Mouse (Mus musculus) right cerebral cortex, postnatal 36 days (tissue): ENCODE results near the gene Smad9.
A peak's percentile ranks its signal among the peaks of the same experiment; 100 is the strongest.

ENCODE experiments used
- DNase-seq, 2 experiments: peaks; one replicate each; pipeline ENCODE4 v3.0.0; 2022; ENCODE audit warnings: low spot score in 2 of 2, mixed read lengths in 1 of 2

Gene Smad9

DNA sequence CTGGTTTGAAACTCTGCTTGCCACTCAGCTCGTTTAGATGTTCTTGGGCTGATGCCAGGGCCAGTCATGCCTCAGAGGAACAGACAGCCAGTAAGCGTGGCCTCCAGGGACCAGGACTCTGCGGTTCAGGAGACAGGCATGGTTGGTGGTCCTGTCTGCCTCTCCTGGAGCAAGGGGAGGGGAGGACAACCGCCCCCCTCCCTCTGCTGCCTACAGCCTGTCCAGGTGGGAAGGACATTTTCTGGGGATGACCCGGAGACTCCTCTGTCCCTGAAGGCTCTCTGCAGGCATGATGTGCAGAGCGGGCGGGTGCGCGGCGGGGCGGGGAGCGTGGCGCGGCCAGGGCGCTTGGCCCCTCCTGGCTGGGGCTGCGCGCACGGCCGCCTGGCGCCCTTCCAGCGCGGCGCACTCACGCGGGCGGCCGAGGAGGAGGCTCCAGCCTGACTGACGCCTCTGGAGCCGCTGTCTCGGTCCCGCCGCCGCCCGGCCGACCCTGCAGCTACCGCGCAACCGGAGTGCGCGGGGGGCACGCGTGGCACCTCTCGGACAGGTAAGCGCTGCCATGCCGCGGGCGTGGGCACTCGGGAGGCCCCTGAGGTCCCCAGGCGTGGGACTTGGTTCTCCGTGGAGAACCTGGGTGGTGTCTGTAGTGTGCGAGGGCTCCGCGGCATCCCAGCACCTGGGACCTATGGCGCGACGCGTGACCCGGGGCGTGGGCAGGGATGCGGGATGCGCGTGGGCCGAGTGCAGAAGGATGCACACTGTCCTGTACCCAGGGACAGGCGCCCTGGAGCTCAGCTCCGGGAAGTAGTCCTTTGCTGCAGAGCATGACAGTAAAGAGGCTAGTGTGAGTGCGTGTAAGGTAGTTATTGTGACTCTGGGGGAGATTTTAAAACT is at the start of gene Smad9:
TSS of gene Smad9 (plus strand) at position 438 of the 897 bp plus-strand sequence.
- DNase-seq: peak; percentile 46 to 49

DNA sequence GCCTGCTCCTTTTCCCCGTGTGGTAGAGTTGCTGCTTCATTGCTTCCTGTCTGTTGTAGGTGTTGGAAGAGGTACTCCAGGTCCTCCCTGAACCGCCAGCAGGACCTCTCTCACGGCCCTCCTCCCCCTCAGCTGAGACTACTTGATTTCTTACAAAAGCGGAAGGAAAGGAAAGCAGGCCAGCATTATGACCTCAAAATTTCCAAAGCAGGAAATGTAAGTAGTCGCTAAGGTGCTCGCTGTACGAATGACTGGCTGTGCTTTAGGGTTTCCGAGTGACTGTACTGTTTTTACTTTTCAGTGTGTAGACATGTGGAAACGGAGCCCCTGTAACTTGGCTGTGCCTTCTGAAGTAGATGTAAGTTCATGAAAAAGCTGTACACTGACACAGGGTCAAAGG is 46.4 kb upstream of the Smad9 start:
- no peak for DNase-seq

DNA sequence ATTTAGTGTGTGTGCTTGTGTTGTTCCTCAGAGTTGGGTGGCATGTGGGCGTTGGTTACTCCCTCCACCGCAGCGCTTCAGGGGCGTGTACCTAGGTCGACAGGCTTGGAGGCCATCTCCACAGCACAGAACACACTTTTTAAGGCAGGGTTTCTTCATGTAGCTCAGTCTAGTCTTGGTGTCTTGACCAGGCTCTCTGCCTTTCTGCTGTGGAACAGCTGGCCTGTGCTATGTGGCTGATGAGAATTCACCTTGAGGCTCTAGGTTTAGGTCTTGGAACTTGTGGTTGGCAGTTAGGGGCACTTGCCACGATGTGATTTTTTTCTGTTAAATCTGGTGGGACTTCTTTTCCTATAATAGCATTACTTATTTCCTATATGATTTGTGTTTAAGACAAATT is 41.1 kb upstream of the Smad9 start, which contains the start of gene Gm21958:
TSS of gene Gm21958 (minus strand) at position 101 of the 400 bp plus-strand sequence.
- DNase-seq: no peak

DNA sequence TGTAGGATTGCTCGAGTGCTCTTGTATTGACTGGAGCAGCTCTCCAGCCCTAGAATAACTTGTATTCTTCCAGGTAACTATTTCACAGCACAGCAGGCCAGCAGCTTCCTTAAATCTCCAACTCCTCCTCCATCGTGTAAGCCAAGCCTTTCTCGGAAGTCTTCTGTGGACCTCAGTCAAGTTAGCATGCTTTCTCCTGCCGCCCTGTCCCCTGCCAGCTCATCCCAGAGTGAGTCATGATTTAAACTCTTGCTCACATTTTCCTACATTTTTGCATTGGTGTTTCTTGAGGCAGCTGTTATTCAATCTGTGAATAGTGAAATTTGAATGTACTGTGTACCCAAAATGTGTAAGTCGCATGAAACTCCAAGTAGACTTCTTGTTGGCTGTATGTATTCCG is 39.9 kb upstream of the Smad9 start:
- DNase-seq: peak; percentile 39 to 55

DNA sequence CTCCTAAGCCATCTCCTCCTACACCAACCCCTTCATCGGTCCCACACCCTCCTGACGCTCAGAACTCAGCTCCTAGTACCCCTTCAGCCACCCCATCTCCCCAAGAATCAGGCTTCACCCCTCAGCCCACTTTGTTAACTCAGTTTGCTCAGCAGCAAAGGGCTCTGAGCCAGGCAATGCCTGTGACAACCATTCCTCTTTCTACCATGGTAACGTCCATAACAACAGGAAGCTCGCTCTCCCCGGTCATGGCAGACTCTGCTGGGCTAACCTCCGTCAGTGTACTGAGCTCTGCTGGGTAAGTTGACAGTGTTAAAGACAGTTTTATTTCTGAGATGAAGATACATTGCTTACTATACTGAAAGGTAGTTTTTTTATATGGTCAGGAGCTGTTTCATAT is 38.0 kb upstream of the Smad9 start:
- no peak for DNase-seq

DNA sequence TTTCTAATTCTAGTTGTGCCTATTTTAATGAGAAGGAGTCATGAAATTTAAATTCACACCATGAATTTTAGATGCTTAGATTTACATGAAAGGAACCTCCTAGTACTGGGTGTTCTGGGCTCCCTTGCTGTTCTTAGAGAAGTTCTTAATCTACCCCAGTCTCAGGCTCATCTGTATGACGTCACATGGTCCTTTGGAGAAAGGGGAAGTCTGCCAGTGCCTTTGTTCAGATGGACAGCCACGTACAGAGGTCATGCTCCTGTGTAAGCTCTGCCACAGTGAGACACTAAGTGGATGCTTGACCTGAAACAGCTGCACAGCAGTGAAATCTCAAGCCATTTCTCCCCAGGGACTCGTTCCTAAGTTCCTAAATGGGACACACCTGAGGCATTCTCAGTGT is 36.4 kb upstream of the Smad9 start:
- DNase-seq: no peak

DNA sequence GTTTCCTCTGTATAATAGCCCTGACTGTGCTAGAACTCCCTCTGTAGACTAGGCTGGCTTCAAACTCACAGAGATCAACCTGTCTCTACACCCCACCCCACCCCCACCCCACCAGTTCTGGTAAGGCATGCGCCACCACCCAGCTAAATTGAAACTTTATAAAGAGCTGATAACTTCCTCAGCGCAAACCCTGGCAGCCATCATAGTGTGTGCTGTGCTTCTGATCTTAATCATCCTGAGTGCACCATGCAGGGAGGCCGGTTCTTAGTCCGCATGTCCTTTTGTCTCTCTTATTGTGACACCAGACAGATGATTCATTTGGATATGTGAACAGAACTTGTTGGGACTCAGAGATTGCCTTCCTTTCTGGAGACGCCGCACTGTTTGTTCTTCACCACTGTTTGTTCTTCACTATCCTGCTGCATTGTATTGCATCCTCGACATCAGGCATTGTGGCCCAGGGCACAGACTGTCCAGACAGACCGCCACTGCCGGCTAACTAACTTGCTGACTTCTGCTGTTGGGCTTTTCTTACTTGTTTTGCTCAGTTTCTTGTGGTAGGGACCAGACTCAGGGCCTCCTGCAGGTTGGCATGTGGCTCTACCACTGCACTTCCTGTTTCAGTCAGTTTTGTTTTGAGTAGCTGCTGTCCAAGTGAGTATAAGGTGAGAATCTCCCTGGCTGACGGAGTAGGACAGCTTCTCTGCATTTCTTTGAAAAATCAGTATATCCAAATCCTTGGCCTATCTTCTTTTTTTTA is 31.5 kb upstream of the Smad9 start:
- no peak for DNase-seq

DNA sequence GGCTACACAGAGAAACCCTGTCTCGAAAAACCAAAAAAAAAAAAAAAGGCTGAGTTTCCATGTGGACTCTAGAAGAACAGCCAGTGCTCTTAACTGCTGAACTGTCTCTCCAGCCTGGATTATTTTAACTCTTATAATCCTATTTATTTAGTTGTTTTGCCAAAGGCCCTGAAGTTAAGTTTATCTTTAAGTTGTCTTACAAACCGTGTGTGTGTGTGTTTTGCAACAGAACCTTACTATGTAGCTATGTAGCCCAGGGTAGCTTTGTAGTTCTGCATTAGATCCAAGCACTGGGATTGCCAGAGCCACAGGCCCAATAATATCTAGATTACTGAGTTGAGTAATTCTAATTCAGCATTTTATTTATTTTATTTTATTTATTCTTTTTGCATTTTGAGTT is 30.0 kb upstream of the Smad9 start:
- no peak for DNase-seq

DNA sequence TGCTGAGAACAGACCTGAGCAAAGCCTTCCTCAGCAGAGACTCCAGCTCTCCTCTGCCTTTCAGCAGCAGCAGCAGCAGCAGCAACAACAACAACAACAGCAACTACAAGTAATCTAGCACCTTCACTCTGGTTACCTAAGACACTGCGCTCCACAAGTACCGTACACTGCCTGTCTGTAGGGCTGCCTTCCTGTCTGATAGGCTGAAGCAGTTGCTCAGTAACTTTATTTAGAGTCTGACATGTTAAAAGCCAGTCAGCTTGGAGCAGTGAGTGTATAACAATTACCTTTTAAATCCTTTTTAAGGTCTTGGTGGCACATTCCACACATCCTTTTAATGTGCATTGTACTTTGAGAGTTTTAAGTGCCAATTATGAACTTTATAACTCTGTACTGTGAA is 27.8 kb upstream of the Smad9 start:
- DNase-seq: no peak

DNA sequence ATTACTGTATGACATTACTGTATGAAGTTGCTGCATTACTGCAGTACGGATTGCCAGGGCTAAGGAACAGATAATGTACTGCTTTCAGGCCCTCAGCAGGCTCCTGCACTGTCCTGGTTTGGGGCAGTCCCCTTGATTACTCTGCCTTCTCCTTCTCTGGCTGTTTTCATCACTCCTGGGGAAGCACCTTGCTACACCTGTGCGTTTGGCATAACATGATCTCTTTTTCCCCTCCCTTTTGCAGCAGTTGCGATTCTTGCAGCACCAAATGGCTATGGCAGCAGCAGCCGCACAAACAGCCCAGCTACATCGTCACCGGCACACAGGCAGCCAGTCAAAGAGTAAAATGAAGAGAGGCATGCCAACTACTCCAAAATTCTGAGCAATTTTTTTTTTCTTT is 27.3 kb upstream of the Smad9 start:
- DNase-seq: no peak

DNA sequence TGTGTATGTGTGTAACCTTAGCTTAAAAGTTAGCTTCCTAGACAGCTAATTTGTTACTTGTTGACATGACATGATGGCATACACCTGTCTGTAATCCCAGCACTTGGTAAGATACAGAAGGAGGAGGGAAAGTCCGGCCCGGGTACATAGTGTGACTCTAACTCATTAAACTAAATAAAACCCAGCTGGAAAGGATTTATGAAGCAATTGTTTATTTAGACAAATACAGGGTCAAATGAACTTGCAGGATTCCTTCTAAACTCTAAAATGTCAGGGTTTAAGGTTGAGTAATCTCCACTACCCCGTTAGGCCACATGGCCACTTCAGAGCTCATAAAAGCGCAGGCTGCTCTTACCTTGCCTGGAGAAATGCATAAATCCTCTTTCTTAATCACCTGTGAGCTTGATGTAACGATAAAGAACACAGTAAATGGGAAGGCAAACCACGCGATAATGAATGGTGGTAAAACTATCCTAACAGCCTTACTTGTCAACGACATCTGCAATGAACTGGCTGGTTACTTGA is 23.7 kb upstream of the Smad9 start:
- no peak for DNase-seq

DNA sequence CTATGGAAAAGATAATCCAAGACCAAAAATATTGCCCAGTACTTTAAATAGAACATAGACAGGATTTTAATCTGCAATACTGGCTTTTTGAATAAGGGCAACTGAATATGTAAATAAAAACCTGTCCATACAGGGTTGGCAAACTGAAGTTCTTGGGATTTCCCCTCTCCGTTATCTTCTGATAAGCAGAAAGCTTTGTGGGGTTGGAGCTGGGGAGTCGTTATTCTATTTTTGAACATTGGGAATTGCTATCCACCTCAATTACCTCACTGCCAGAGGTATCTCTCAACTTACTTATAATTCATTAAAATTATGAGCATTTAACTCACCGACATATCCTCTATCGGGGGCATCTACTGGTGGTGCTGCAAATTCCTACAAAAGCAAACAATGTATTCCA is 23.0 kb upstream of the Smad9 start:
- no peak for DNase-seq

DNA sequence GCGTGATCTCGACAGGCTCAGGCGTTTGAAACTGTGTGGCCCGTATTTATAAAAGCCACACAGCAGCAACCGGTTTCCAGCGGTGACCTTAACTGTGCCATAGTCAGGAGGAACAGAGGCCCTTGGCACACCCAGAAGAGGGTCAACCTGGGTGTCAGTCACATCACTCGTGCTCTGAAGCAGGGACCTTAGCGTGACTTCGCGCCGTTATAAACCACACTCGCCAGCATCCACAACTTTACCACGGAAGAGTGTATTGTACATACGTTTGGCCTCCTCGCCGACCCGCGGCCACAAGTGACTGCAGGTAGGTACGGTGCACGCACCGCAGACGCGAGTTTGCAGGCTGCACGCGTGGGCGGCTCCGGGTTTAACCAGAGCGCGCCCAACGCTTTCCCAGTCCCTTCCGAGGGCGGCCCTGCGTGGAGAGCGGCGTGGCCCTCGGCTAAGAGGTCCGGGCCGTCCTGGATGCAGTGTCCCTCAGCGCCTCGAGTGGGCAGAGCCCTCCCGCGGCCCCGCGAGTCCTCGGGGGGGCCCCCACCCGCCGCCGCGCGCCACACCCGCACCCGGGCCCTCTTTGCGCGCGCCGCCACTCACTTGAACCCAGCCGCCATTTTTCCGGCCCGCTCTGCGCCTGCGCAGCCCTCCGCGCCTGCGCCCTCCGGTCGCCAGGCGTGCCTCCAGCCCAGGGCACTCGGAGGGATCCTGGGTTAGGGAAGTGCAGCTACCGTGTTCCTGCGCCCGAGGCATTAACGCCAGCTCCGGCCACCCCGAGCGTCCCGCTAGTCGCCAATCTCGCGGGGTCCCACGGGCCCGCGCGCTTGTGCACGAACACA is 20.8 kb upstream of the Smad9 start:
- DNase-seq: peak; percentile 79 to 82

DNA sequence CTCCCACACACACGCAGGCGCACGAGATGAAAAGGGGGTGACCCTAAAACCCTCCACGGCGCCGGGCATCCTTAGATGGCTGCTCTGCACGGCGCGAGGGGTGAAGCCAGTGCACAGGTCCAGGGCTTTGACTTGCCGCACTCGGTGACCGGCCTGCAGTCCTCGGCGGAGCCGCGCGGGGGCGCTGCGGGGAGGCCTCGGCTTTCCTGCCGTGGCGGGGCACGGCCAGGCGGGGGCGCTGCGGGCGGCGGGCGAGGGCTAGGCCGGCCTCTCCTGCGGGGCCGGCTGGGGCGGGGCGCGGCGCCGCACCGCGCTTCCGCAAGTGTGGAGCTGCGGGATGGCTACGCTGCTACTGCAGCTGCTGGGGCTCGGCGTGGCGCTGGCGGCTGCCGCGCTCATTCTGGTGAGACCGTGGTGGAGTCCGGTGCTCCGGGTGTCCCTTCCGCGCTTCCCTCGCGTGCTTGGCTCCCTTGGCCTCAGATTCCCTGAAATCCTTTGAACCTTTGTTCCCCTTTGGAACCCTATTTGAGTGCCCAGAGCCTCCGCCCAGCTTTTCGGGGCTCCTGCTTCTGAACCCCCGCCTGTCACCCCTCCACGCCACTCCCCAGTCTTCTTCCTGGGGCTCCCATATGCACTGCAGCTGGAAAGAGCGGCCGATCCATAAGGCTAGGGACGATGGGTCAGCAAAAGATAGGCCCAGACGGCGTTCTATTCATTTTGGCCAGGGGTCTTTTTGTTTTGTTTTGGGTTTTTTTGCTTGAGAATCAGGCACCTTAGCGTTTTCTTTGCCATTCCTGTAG is 19.9 kb upstream of the Smad9 start, which contains the start of the genes Exosc8 and Alg5:
TSS of gene Exosc8 (minus strand) at position 147 of the 800 bp plus-strand sequence.
TSS of gene Alg5 (plus strand) at position 293 of the 800 bp plus-strand sequence.
- peak; percentile 73 to 74 for DNase-seq

DNA sequence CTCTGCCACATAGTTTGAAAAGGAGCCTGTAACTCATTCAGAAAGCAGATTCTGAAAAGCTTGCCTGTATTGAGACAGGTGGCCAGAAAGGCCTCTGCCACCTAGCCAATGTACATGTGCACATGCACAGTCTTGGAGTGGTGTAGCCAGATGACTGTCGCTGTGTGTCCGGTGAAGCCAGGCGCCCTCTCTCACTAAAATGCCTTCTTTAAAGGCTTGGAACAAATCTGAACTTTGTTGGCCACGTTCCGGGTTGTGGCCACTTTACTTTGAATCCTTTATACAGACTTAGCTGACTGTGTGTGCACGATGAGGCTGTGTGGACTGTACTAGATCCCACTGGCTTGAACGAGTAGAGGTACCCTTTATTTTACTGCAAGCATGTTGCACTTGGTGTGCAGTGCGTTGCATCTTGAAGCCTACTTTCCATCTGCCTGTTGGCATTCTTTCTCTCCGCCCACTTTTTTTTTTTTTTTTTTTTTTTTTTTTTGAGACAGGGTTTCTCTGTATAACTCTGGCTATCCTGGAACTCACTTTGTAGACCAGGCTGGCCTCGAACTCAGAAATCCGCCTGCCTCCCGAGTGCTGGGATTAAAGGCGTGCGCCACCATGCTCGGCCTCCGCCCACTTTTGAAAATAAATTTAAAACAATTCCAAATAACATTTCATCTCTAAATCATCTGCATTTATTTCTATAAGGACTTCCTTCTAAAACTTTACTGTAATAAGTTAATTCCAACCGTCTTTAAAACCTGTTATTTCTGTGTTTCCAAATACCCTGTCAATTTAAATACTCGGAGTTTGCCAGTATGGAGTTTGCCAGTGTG is 19.1 kb upstream of the Smad9 start:
- DNase-seq: no peak

DNA sequence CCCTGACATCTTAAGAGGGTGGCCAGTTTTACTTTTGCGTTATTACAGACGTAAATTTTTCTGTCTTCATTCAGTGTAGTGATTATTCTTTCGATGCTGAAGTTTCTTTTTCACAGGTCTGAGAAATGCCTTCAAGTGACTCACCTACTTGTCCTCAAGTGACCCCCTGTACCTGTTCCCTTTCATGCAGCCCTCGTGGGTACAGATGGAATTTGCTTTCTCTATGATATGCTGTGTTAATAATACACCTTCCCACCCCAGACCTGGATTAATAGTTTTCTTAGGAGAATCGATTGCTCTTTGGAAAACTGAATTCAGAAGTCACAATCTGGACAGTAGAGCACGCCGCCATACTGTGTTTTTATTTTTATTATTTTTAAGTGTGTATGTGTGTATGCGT is 18.1 kb upstream of the Smad9 start:
- no peak for DNase-seq

DNA sequence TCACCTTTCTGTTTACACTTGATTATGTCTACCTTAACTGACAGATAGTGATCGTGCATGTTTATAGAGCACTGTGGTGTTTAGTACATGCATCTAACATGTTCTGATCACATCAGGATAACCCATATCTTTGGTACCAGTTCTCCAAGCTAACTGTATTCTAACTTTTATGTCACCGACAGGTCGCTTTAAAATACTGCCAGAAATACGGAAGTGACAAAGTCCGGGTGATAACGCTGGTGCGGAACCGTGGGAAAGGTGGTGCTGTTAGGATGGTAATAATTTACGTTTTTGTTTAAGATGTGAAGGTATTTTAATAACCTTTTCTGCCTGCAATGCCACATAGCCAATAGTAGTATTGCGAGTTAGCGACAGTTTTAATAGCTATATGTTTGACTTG is 13.4 kb upstream of the Smad9 start:
- DNase-seq: no peak

DNA sequence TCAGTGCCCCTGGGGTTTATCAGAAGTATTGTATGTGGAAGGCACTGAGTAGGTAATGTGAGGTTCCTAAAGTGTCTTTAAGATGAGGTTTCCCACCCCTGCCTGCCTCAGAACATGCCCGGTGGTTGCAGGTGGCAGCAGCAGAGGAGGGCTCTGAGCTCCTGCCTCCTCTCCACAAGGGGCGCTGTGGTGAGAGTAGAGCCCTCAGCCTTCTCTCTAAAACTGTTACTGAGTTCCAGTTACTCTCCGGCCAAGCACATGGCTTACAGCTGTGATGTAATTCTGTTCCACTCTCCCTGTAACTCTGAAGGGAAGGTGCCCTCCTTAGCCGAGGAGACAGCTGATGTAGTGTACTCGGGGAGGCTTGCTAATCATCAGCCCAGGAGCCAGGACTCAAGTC is 9.6 kb upstream of the Smad9 start:
- DNase-seq: no peak

DNA sequence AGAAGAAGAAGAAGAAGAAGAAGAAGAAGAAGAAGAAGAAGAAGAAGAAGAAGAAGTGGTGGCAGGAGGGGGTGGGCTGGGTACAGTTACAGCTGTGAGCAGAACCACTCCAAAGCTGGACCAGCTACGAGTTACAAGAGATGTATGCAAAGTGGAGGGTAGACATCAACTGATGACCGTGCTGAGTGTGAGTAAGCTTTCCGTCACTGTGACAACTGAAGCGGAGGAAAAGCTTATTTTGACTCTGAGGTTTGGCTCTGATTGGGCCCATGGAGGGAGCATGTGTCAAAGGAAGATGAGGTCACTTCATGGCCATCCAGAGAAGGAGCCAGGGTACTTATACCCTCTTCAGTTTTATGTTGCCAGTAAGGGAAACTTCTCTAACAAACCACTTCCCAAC is 2.0 kb upstream of the Smad9 start:
- DNase-seq: no peak

DNA sequence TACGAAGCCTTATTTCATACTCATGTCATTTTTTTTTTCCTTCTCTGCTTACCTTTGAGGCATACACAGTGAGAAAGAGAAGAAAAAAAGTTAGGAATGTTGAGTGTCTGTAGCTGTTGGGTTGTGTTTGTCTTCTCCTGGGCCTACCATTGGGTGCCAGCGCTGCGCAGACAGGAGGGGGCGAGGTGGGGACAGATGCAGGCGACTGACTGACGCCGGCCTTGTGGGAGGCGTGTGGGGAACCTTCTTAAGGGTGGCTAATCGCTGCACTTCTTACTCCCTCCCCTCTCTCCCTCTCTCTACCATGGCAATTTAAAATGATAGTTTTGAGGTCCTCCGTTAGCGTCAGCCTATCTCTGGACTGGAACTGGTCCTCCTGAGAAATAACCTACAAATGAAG is 676 bp downstream of the Smad9 start:
- peak; percentile 32 to 35 for DNase-seq
